Mouse (Mus musculus): Measurements from ENCODE around the gene Osbpl9. TPM values are rescaled to one million over a fixed set of nuclear protein-coding genes. Genes with fewer than 3 reads are reported as not detected.

Gene Osbpl9
- polyA plus RNA-seq, 1 experiment from 2014 or later, result 61.1 TPM

DNA sequence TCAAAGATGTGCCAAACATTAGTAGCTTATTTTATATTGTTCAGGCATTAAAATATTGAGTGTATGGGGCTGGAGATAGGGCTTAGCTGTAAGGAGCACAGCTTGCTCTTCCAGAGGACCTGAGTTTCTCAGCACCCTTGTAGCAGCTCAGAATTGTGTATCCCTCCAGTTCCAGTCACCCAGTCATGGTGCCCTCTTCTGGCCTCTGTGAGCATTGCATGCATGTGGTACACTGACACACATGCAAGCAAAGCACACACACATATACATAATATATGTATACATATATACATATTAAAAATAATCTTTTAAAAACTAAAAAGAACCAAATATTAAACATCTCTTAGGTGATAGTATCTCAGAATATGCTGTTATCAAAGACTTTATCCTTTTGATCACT is 165.7 kb downstream of the Osbpl9 start:
- H3K36me3 ChIP-seq (ENCODE audit: control insufficient read depth, insufficient read depth, low read length), result peaks cover 62% of the 10 kb centered on the region

DNA sequence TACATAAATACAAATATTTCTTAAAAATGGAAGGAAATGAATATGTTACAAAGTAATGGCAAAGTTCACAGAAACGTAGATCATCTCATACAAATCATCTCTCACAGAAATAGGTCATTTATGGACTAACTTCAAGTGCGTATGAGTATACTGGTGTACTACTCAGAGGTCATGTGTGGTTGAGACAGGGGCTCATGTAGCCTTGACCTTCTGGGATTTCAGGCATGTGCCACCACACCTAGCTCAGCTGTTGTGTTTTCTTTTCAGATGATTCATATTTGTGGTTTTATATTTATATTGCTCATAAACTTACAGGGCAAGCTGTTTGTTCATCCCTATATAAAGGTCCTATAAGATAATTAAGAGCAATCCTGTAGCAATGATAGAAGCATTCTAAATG is 171.8 kb downstream of the Osbpl9 start:
- ATAC-seq (ENCODE audit: low FRiP score, low TSS enrichment), result no peak
- no peak overlapping the region for H3K4me3 ChIP-seq (ENCODE audit: low read length)
- 99% methylated on average over 2 of the region's 2 CpGs for WGBS

More for the DNA sequence above, 165.7 kb downstream of the Osbpl9 start:
- Histone ChIP-seq H3K4me2 (replicated peaks; ENCODE audit: low read depth, low read length) (no peak overlapping the region), H3K4me3 (ENCODE audit: low read length) (no peak overlapping the region), H3K9me3 (ENCODE audit: control insufficient read depth, low read length) (no peaks in the 10 kb centered on the region), H3K27ac (ENCODE audit: low read depth, low read length) (no peak overlapping the region), H3K4me1 (ENCODE audit: control insufficient read depth, insufficient read depth, low read length) (no peaks in the 10 kb centered on the region), H3K9ac (ENCODE audit: low read depth, low read length) (no peak overlapping the region), H3K27me3 (ENCODE audit: control insufficient read depth, insufficient read depth, low read length) (no peaks in the 10 kb centered on the region)
- no peak for ATAC-seq (ENCODE audit: low FRiP score, low TSS enrichment)

DNA sequence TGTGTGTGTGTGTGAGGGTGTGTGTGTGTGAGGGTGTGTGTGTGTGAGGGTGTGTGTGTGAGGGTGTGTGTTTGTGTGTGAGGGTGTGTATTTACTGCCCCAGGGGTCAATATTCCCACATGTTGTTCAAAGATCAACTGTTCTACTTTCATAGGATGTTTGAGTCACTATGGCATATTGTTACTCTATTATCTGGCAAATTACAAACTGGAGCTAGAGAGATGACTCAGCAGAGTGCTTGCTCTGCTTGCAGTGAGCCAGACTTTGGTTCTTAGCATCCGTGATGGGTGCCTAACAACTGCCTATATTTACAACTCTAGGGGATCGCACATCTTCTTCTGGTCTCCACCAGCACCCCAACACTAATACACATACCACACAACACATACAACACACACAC is 172.2 kb downstream of the Osbpl9 start:
- 98% methylated on average over 2 of the region's 2 CpGs for WGBS
- Histone ChIP-seq H3K9ac (ENCODE audit: low read depth, low read length) (no peak overlapping the region), H3K9me3 (ENCODE audit: control insufficient read depth, low read length) (no peaks in the 10 kb centered on the region), H3K27ac (ENCODE audit: low read depth, low read length) (no peak overlapping the region), H3K27me3 (ENCODE audit: control insufficient read depth, insufficient read depth, low read length) (no peaks in the 10 kb centered on the region), H3K36me3 (ENCODE audit: control insufficient read depth, insufficient read depth, low read length) (peaks cover 54% of the 10 kb centered on the region), H3K4me3 (ENCODE audit: low read length) (no peak overlapping the region), H3K4me2 (replicated peaks; ENCODE audit: low read depth, low read length) (no peak overlapping the region), H3K4me1 (ENCODE audit: control insufficient read depth, insufficient read depth, low read length) (no peaks in the 10 kb centered on the region)
- ATAC-seq (ENCODE audit: low FRiP score, low TSS enrichment), result no peak

More for the DNA sequence above, 171.8 kb downstream of the Osbpl9 start:
- no peaks in the 10 kb centered on the region for H3K9me3 ChIP-seq (ENCODE audit: control insufficient read depth, low read length)
- H3K9ac ChIP-seq (ENCODE audit: low read depth, low read length), result no peak overlapping the region
- H3K27me3 ChIP-seq (ENCODE audit: control insufficient read depth, insufficient read depth, low read length), result no peaks in the 10 kb centered on the region
- peaks cover 51% of the 10 kb centered on the region for H3K36me3 ChIP-seq (ENCODE audit: control insufficient read depth, insufficient read depth, low read length)
- H3K4me2 ChIP-seq (replicated peaks; ENCODE audit: low read depth, low read length), result no peak overlapping the region
- no peak overlapping the region for H3K27ac ChIP-seq (ENCODE audit: low read depth, low read length)
- no peaks in the 10 kb centered on the region for H3K4me1 ChIP-seq (ENCODE audit: control insufficient read depth, insufficient read depth, low read length)

DNA sequence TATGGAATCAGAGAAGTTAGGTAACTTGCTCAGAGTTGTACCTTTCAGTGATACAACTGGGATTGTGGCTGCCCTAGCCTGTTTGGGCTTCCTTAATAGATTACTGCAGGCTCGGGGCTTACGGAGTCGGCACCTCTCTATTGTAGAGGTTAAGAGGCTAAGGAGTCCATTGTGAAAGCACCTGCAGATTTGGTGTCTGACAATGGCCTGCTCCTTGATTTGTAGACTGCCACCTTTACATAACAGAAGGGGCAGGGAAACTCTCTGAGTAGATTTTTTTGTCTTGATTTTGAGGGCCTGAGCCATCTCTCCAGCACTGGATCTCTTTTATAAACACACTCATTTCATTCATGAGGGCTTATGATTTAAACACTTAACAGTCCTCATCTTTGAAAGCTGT is 175.5 kb downstream of the Osbpl9 start:
- H3K9me3 ChIP-seq (ENCODE audit: control insufficient read depth, low read length), result no peaks in the 10 kb centered on the region
- no peak overlapping the region for H3K4me3 ChIP-seq (ENCODE audit: low read length)
- ATAC-seq (ENCODE audit: low FRiP score, low TSS enrichment), result no peak
- 87% methylated on average over 3 of the region's 3 CpGs for WGBS
- no peaks in the 10 kb centered on the region for H3K4me1 ChIP-seq (ENCODE audit: control insufficient read depth, insufficient read depth, low read length)
- no peaks in the 10 kb centered on the region for H3K27me3 ChIP-seq (ENCODE audit: control insufficient read depth, insufficient read depth, low read length)
- no peak overlapping the region for H3K4me2 ChIP-seq (replicated peaks; ENCODE audit: low read depth, low read length)
- no peak overlapping the region for H3K9ac ChIP-seq (ENCODE audit: low read depth, low read length)
- H3K36me3 ChIP-seq (ENCODE audit: control insufficient read depth, insufficient read depth, low read length), result peaks cover 35% of the 10 kb centered on the region
- H3K27ac ChIP-seq (ENCODE audit: low read depth, low read length), result no peak overlapping the region

DNA sequence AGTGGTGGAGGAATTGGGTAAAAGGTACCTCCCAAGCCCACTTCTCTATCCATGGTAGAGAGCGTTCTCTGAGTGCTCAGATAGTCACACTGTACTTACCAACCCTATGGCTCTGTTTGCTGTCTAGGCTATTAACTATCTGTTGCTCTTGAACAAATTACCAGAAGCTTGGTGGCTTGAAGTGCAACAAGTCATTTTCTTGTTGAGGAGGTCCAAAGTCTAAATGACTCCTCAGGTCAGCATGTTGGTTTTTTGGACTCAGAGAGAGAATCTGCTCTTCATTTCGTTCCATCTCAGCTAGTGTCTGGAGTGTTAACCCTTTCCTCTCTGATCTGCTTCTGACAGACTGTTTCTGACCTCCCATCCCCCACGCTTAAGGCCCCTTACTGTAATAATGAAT is 177.0 kb downstream of the Osbpl9 start:
- H3K9ac ChIP-seq (ENCODE audit: low read depth, low read length), result no peak overlapping the region
- no peaks in the 10 kb centered on the region for H3K9me3 ChIP-seq (ENCODE audit: control insufficient read depth, low read length)
- ATAC-seq (ENCODE audit: low FRiP score, low TSS enrichment), result no peak
- no peak overlapping the region for H3K27ac ChIP-seq (ENCODE audit: low read depth, low read length)
- H3K36me3 ChIP-seq (ENCODE audit: control insufficient read depth, insufficient read depth, low read length), result peaks cover 29% of the 10 kb centered on the region; the same call in 1 of the 2 replicates
- no peak overlapping the region for H3K4me3 ChIP-seq (ENCODE audit: low read length)
- 75% methylated on average over 3 of the region's 3 CpGs for WGBS
- H3K27me3 ChIP-seq (ENCODE audit: control insufficient read depth, insufficient read depth, low read length), result no peaks in the 10 kb centered on the region
- no peaks in the 10 kb centered on the region for H3K4me1 ChIP-seq (ENCODE audit: control insufficient read depth, insufficient read depth, low read length)
- H3K4me2 ChIP-seq (replicated peaks; ENCODE audit: low read depth, low read length), result no peak overlapping the region

DNA sequence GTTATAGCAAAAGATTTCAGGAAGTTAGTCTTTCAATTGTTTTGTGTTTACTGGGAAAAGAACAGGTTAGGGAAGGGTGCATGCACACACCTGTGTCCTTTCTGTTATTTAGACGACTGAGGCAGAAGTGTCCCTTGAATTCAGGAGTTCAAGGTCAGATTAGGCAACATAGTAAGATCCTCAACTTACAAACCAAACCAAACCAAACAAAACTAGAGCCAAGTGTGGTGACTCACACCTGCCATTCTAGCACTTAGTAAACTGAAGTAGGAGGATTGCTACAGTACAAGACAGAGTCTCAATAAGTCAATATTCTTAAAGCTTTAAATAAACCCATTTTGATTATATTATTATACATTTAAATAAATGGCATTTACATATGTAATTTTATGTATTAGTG is 180.1 kb downstream of the Osbpl9 start:
- Histone ChIP-seq H3K4me3 (ENCODE audit: low read length) (no peak overlapping the region), H3K4me2 (replicated peaks; ENCODE audit: low read depth, low read length) (no peak overlapping the region), H3K36me3 (ENCODE audit: control insufficient read depth, insufficient read depth, low read length) (peaks cover 29% of the 10 kb centered on the region; the same call in 1 of the 2 replicates), H3K9ac (ENCODE audit: low read depth, low read length) (no peak overlapping the region), H3K9me3 (ENCODE audit: control insufficient read depth, low read length) (no peaks in the 10 kb centered on the region), H3K4me1 (ENCODE audit: control insufficient read depth, insufficient read depth, low read length) (no peaks in the 10 kb centered on the region), H3K27ac (ENCODE audit: low read depth, low read length) (no peak overlapping the region), H3K27me3 (ENCODE audit: control insufficient read depth, insufficient read depth, low read length) (no peaks in the 10 kb centered on the region)
- no peak for ATAC-seq (ENCODE audit: low FRiP score, low TSS enrichment)
- 74% methylated on average over 1 of the region's 1 CpGs for WGBS

DNA sequence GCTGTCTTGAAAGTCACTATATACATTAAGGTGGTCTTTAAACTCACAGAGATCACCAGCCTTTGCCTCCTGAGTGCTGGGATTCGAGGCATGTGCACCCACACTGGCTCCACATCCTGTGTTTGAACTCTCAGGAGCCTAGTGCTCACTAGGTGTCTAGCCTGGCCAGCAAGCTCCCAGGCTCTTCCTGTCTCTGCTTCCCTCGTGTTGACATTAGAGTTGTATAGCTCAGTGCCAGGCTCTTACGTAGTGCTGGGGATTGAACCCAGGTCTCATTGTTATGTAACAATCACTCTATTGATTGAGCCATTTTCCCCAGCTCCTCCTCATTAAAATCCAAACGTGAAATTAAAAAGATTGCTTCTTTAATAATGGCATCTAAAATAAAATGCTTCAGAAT is 182.8 kb downstream of the Osbpl9 start:
- 84% methylated on average over 4 of the region's 4 CpGs for WGBS
- H3K4me2 ChIP-seq (replicated peaks; ENCODE audit: low read depth, low read length), result no peak overlapping the region
- no peaks in the 10 kb centered on the region for H3K27me3 ChIP-seq (ENCODE audit: control insufficient read depth, insufficient read depth, low read length)
- no peak overlapping the region for H3K27ac ChIP-seq (ENCODE audit: low read depth, low read length)
- H3K36me3 ChIP-seq (ENCODE audit: control insufficient read depth, insufficient read depth, low read length), result peaks cover 28% of the 10 kb centered on the region
- no peaks in the 10 kb centered on the region for H3K9me3 ChIP-seq (ENCODE audit: control insufficient read depth, low read length)
- no peak overlapping the region for H3K4me3 ChIP-seq (ENCODE audit: low read length)
- H3K9ac ChIP-seq (ENCODE audit: low read depth, low read length), result no peak overlapping the region
- no peak for ATAC-seq (ENCODE audit: low FRiP score, low TSS enrichment)
- no peaks in the 10 kb centered on the region for H3K4me1 ChIP-seq (ENCODE audit: control insufficient read depth, insufficient read depth, low read length)

DNA sequence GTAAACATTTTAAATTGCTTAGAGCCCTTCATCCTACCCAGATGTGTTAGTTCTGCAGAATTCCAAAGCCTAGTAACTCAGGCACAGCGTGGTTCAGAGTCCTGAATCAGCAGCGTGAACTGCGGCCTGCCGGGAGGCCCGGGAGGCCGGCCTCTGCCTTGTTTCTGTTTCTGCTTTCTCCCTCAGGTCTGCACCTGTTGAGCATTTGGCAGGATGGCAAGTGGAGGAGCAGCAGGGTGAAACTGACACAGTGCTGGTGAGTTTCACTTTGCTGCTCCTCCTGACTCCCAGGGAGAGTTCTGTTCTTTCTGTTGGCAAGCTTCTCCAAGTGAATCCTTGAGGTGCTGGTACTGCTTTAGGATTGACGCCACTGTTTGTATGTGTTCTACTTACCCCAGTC is 184.6 kb downstream of the Osbpl9 start:
- 78% methylated on average over 7 of the region's 7 CpGs for WGBS
- Histone ChIP-seq H3K4me3 (ENCODE audit: low read length) (no peak overlapping the region), H3K9me3 (ENCODE audit: control insufficient read depth, low read length) (no peaks in the 10 kb centered on the region), H3K4me1 (ENCODE audit: control insufficient read depth, insufficient read depth, low read length) (no peaks in the 10 kb centered on the region), H3K27ac (ENCODE audit: low read depth, low read length) (no peak overlapping the region), H3K9ac (ENCODE audit: low read depth, low read length) (no peak overlapping the region), H3K27me3 (ENCODE audit: control insufficient read depth, insufficient read depth, low read length) (no peaks in the 10 kb centered on the region), H3K36me3 (ENCODE audit: control insufficient read depth, insufficient read depth, low read length) (peaks cover 30% of the 10 kb centered on the region), H3K4me2 (replicated peaks; ENCODE audit: low read depth, low read length) (no peak overlapping the region)
- no peak for ATAC-seq (ENCODE audit: low FRiP score, low TSS enrichment)

DNA sequence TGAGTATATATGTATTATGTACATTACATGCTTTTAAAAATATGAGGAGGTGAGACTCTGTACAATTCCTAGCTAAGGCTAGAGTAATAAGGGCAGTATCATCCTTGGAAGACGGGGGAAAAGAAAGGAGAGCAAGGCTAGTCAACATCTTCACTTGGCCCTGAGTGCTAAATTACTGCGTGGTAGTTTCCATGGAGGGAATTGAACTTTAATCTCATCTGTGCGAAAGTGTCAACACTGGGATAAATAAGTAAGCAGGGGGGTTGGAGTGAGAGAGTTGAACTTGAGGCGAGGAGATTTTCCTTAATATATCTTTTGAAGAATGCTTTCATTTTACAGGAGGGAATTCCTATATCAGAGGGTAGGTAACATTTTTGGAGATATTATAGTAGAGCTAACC is 188.0 kb downstream of the Osbpl9 start:
- Histone ChIP-seq H3K4me3 (ENCODE audit: low read length) (no peak overlapping the region), H3K27me3 (ENCODE audit: control insufficient read depth, insufficient read depth, low read length) (no peaks in the 10 kb centered on the region), H3K9ac (ENCODE audit: low read depth, low read length) (no peak overlapping the region), H3K4me1 (ENCODE audit: control insufficient read depth, insufficient read depth, low read length) (no peaks in the 10 kb centered on the region), H3K4me2 (replicated peaks; ENCODE audit: low read depth, low read length) (no peak overlapping the region), H3K27ac (ENCODE audit: low read depth, low read length) (no peak overlapping the region), H3K9me3 (ENCODE audit: control insufficient read depth, low read length) (no peaks in the 10 kb centered on the region), H3K36me3 (ENCODE audit: control insufficient read depth, insufficient read depth, low read length) (peaks cover 22% of the 10 kb centered on the region)
- 93% methylated on average over 4 of the region's 4 CpGs for WGBS
- no peak for ATAC-seq (ENCODE audit: low FRiP score, low TSS enrichment)

Measured in kidney, embryonic 14.5 days (tissue).